Comparison of ENCODE assay signal across 8 mouse cellular contexts in the genomic region with DNA sequence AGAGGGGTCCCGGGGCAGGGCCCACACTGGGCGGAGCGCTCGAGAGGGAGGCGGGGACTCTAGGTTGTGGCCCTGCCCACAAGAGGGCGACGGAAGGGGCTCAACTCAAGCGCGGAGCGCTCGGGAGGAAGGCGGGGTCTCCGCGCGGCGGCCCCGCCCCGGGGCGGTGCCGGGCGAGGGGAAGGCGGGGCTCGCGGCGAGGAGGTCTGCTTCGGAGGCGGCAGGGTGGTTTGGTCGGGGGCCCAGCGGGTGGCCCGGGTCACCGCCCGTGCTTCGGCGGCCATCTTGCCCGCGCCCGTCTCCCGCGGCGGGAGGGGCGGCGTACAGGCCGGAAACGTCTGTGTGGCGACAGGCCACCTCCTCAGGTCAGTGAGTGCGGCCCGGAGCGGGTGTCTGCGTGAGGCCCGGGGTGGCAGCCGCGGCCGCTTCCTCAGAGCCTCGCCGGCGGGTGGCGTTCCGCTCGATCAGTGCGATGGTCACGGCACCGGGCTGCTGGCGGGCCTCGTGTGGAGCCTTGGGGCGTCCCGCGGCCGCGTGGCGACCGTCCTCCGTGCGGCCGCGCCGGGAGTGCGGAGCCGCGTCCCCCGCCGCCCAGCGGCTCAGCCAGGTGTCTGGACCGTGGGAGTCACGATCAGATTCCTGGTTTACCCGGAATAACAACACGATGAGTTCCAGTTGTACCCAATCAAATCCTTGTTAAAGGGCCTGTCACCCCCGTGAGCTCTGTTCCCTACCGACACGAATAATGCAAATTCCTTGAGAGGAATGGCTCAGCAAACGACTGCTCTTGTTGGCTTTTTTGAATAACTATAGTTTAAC. TPM values are rescaled to one million over a fixed set of nuclear protein-coding genes. Genes with fewer than 3 reads are reported as not detected.
DNase-seq lines count a peak whose midpoint lies in the region; ATAC-seq lines count a peak whose summit lies in the region.

Gene Mios (plus strand): TSS at position 176 of the 819 bp plus-strand sequence.

- peaks cover 9% of the 10 kb centered on the region for H3K4me1 ChIP-seq in hindbrain, embryonic 12.5 days

- ATAC-seq in hindbrain, embryonic 12.5 days (ENCODE audit: low FRiP score) = peak; percentile 99

- peak within 1 kb of the TSS; percentile 80 for H3K4me3 ChIP-seq in hindbrain, embryonic 12.5 days

- peak within 1 kb of the TSS; percentile 87 for H3K9ac ChIP-seq in hindbrain, embryonic 12.5 days

- H3K36me3 ChIP-seq in hindbrain, embryonic 12.5 days = 0 out of 2 replicates have a peak, but pooled peaks cover 3% of the 10 kb centered on the region

- peak within 1 kb of the TSS; percentile 94 for H3K27ac ChIP-seq in hindbrain, embryonic 12.5 days

- H3K27me3 ChIP-seq in hindbrain, embryonic 12.5 days = no peaks in the 10 kb centered on the region

- H3K4me2 ChIP-seq in hindbrain, embryonic 12.5 days (replicated peaks) = peak within 1 kb of the TSS; percentile 57

- under 1% methylated on average over 87 of the region's 90 CpGs for WGBS in hindbrain, embryonic 12.5 days

- H3K9me3 ChIP-seq in hindbrain, embryonic 12.5 days (replicated peaks) = no peaks in the 10 kb centered on the region

- DNase-seq in MN1 (ENCODE audit: low spot score) = peak; percentile 88
- peak; percentile 90 for DNase-seq in cerebellum, adult 9-10 months
- DNase-seq in frontal cortex, adult 2 months (ENCODE audit: extremely low spot score in 1 of 2, low spot score in 1 of 2) = peak; percentile 38 to 81
- DNase-seq in layer of hippocampus, postnatal 14 days (ENCODE audit: low spot score in 2 of 2) = peak; percentile 81 to 84
- DNase-seq in lung, postnatal 14 days = peak; percentile 87
- DNase-seq in retina, adult 2 months (ENCODE audit: low read depth, low spot score) = peak; percentile 67
- DNase-seq in thymus, postnatal 36 days = peak; percentile 87 to 91

RNA-seq across cellular contexts. Expression of gene Mios, which starts in this region (rescaled TPM):
- 9.9 and 11.6 TPM in 2 replicates for polyA plus RNA-seq in frontal cortex, adult 2 months (2012; rRNA removed)
- polyA plus RNA-seq in hindbrain, embryonic 12.5 days (2016; fragmentation: Nextera tagmentation; extraction: Ambion mirVana) = 26.5 and 30.2 TPM in 2 replicates
- total RNA-seq in layer of hippocampus, postnatal 14 days (2021) = 10 to 100 TPM; 23.1 to 26.7 TPM

Comparison
In these comparisons a context has a peak if more than half of its experiments do, and no peak if none do; other contexts are left out.
1. Peak in every context shown above with its lines: DNase-seq, ATAC-seq, H3K4me3 ChIP-seq and H3K27ac ChIP-seq.